Mouse (Mus musculus) MEL (cell line): Measurements from ENCODE around the gene Itga2b. TPM values are rescaled to one million over a fixed set of nuclear protein-coding genes. Genes with fewer than 3 reads are reported as not detected.

Experiments
- DNase-seq: peaks from one replicate; pipeline ENCODE4 v3.0.0; 2011; ENCODE audit warnings: low read depth, low spot score
- H3K27ac ChIP-seq: 2 replicates; pipeline ENCODE4 v1.5.1; 2012; ENCODE audit warnings: low read depth, mild to moderate bottlenecking, control low read depth, low read length, moderate library complexity; ENCODE audit not compliant: control insufficient read depth
- H3K27me3 ChIP-seq, 2 experiments: fragments of 150-350 bp in 1 of 2; sonication (generic) in 1 of 2; 2 replicates each; pipeline ENCODE4 v1.6.1; 2012; ENCODE audit warnings: low read length in 2 of 2, mild to moderate bottlenecking in 2 of 2, improper control_type of control experiment in 1 of 2, moderate library complexity in 1 of 2; ENCODE audit not compliant: insufficient read depth in 2 of 2, control insufficient read depth in 1 of 2
- H3K36me3 ChIP-seq, 2 experiments: 2 replicates each; pipeline ENCODE4 v1.6.1; 2012 to 2014; ENCODE audit warnings: low read length in 2 of 2, improper control_type of control experiment in 1 of 2, inconsistent platforms in 1 of 2, mild to moderate bottlenecking in 1 of 2; ENCODE audit not compliant: insufficient read depth in 2 of 2, control insufficient read depth in 1 of 2
- H3K4me1 ChIP-seq, 2 experiments: fragments of 150-350 bp in 1 of 2; sonication (generic) in 1 of 2; 2 replicates each; pipeline ENCODE4 v1.6.1; 2012; ENCODE audit warnings: low read length in 2 of 2, improper control_type of control experiment in 1 of 2, mild to moderate bottlenecking in 1 of 2; ENCODE audit not compliant: insufficient read depth in 2 of 2, control insufficient read depth in 1 of 2
- H3K4me3 ChIP-seq, 2 experiments: fragments of 150-350 bp in 1 of 2; sonication (generic) in 1 of 2; 2 replicates each; pipeline ENCODE4 v1.5.1; 2012; ENCODE audit warnings: low read depth in 2 of 2, low read length in 2 of 2, mild to moderate bottlenecking in 2 of 2, moderate library complexity in 2 of 2, control low read depth in 1 of 2, improper control_type of control experiment in 1 of 2; ENCODE audit not compliant: control insufficient read depth in 1 of 2, insufficient read depth in 1 of 2
- H3K79me2 ChIP-seq: 2 replicates; pipeline ENCODE4 v1.6.1; 2012; ENCODE audit warnings: mild to moderate bottlenecking, low read length, moderate library complexity; ENCODE audit not compliant: control insufficient read depth, poor library complexity, insufficient read depth
- H3K9ac ChIP-seq: 2 replicates; pipeline ENCODE4 v1.6.1; 2012; ENCODE audit warnings: low read depth, mild to moderate bottlenecking, control low read depth, low read length, moderate library complexity; ENCODE audit not compliant: control insufficient read depth, poor library complexity, severe bottlenecking
- H3K9me3 ChIP-seq: fragments of 150-350 bp; sonication (generic); replicated peaks from 2 replicates; pipeline ENCODE4 v1.6.1; 2012; ENCODE audit warnings: mild to moderate bottlenecking, low read length, improper control_type of control experiment, moderate library complexity; ENCODE audit not compliant: insufficient read depth
- BHLHE40 ChIP-seq: IDR thresholded peaks from 2 replicates; pipeline ENCODE4 v1.6.1; 2012; ENCODE audit warnings: low read depth, mild to moderate bottlenecking, inconsistent platforms, low read length, improper control_type of control experiment, borderline replicate concordance
- CHD1 ChIP-seq: IDR thresholded peaks from 2 replicates; pipeline ENCODE4 v1.6.1; 2012; ENCODE audit warnings: low read depth, mild to moderate bottlenecking, inconsistent platforms, low read length, improper control_type of control experiment
- CHD2 ChIP-seq: IDR thresholded peaks from 2 replicates; pipeline ENCODE4 v1.6.1; 2011; ENCODE audit warnings: low read length, improper control_type of control experiment
- CTCF ChIP-seq, 3 experiments: IDR thresholded peaks in 2 of 3; conservative IDR thresholded peaks in 1 of 3; 2 replicates each; pipeline ENCODE4 v1.5.1; 2011 to 2012; ENCODE audit warnings: low read length in 3 of 3, low read depth in 2 of 3, mild to moderate bottlenecking in 2 of 3, improper control_type of control experiment in 1 of 3, inconsistent platforms in 1 of 3, mixed read lengths in 1 of 3, moderate library complexity in 1 of 3; ENCODE audit not compliant: control insufficient read depth in 1 of 3, insufficient read depth in 1 of 3, poor library complexity in 1 of 3, severe bottlenecking in 1 of 3
- E2F4 ChIP-seq: IDR thresholded peaks from 2 replicates; pipeline ENCODE4 v1.6.1; 2011; ENCODE audit warnings: low read depth, low read length, improper control_type of control experiment, borderline replicate concordance
- EP300 ChIP-seq, 2 experiments: IDR thresholded peaks; 2 replicates each; pipeline ENCODE4 v1.6.1; 2011; ENCODE audit warnings: improper control_type of control experiment in 2 of 2, low read length in 2 of 2, low read depth in 1 of 2, mild to moderate bottlenecking in 1 of 2
- ETS1 ChIP-seq: IDR thresholded peaks from 2 replicates; pipeline ENCODE4 v1.6.1; 2012; ENCODE audit warnings: low read depth, mild to moderate bottlenecking, inconsistent platforms, low read length, improper control_type of control experiment, moderate library complexity
- GABPA ChIP-seq: IDR thresholded peaks from 2 replicates; pipeline ENCODE4 v1.6.1; 2012; ENCODE audit warnings: low read depth, mild to moderate bottlenecking, inconsistent platforms, low read length, improper control_type of control experiment, moderate library complexity
- GATA1 ChIP-seq: IDR thresholded peaks from 2 replicates; pipeline ENCODE4 v1.6.1; 2011; ENCODE audit warnings: low read depth, low read length, improper control_type of control experiment
- HCFC1 ChIP-seq: IDR thresholded peaks from 2 replicates; pipeline ENCODE4 v1.6.1; 2012; ENCODE audit warnings: low read depth, mild to moderate bottlenecking, inconsistent platforms, low read length, improper control_type of control experiment, moderate library complexity
- MAFK ChIP-seq: IDR thresholded peaks from 2 replicates; pipeline ENCODE4 v1.6.1; 2011; ENCODE audit warnings: low read depth, mild to moderate bottlenecking, low read length, improper control_type of control experiment, borderline replicate concordance
- MAX ChIP-seq: IDR thresholded peaks from 2 replicates; pipeline ENCODE4 v1.6.1; 2011; ENCODE audit warnings: low read length, improper control_type of control experiment
- MAZ ChIP-seq: IDR thresholded peaks from 2 replicates; pipeline ENCODE4 v1.6.1; 2012; ENCODE audit warnings: low read depth, mild to moderate bottlenecking, inconsistent platforms, low read length, improper control_type of control experiment
- MEF2A ChIP-seq: IDR thresholded peaks from 2 replicates; pipeline ENCODE4 v1.6.1; 2014; ENCODE audit warnings: low read depth, mild to moderate bottlenecking, inconsistent platforms, low read length, improper control_type of control experiment; ENCODE audit not compliant: poor library complexity, insufficient replicate concordance, severe bottlenecking; ENCODE audit errors: extremely low read depth
- MYB ChIP-seq: IDR thresholded peaks from 2 replicates; pipeline ENCODE4 v1.6.1; 2011; ENCODE audit warnings: mild to moderate bottlenecking, low read depth, low read length, improper control_type of control experiment
- MYC ChIP-seq: IDR thresholded peaks from 2 replicates; pipeline ENCODE4 v1.6.1; 2011; ENCODE audit warnings: low read depth, mild to moderate bottlenecking, low read length, improper control_type of control experiment, moderate library complexity
- NELFE ChIP-seq: IDR thresholded peaks from 2 replicates; pipeline ENCODE4 v1.6.1; 2011; ENCODE audit warnings: low read depth, low read length, improper control_type of control experiment
- POLR2A ChIP-seq, 2 experiments: IDR thresholded peaks; 2 replicates each; pipeline ENCODE4 v1.6.1; 2011 to 2012; ENCODE audit warnings: low read length in 2 of 2, mild to moderate bottlenecking in 2 of 2, control low read depth in 1 of 2, improper control_type of control experiment in 1 of 2, low read depth in 1 of 2, moderate library complexity in 1 of 2; ENCODE audit not compliant: control insufficient read depth in 1 of 2, insufficient read depth in 1 of 2, poor library complexity in 1 of 2
- POLR2AphosphoS2 ChIP-seq: IDR thresholded peaks from 2 replicates; pipeline ENCODE4 v1.6.1; 2011; ENCODE audit warnings: low read length, improper control_type of control experiment
- POLR2AphosphoS5 ChIP-seq: IDR thresholded peaks from 2 replicates; pipeline ENCODE4 v1.6.1; 2012; ENCODE audit warnings: low read depth, borderline replicate concordance, mild to moderate bottlenecking, inconsistent platforms, low read length, moderate library complexity, mixed read lengths
- RAD21 ChIP-seq: IDR thresholded peaks from 2 replicates; pipeline ENCODE4 v1.6.1; 2011; ENCODE audit warnings: mild to moderate bottlenecking, low read depth, low read length, improper control_type of control experiment
- RCOR1 ChIP-seq: IDR thresholded peaks from 2 replicates; pipeline ENCODE4 v1.6.1; 2012; ENCODE audit warnings: low read depth, mild to moderate bottlenecking, inconsistent platforms, low read length, improper control_type of control experiment
- SIN3A ChIP-seq: IDR thresholded peaks from 2 replicates; pipeline ENCODE4 v1.6.1; 2012; ENCODE audit warnings: low read length, improper control_type of control experiment, inconsistent platforms
- TAL1 ChIP-seq: IDR thresholded peaks from 2 replicates; pipeline ENCODE4 v1.6.1; 2012; ENCODE audit warnings: mild to moderate bottlenecking, inconsistent platforms, low read length, moderate library complexity, mixed read lengths
- TCF12 ChIP-seq: IDR thresholded peaks from 2 replicates; pipeline ENCODE4 v1.6.1; 2014; ENCODE audit warnings: low read depth, mild to moderate bottlenecking, inconsistent platforms, low read length, improper control_type of control experiment, moderate library complexity
- UBTF ChIP-seq: IDR thresholded peaks from 2 replicates; pipeline ENCODE4 v1.6.1; 2012; ENCODE audit warnings: low read depth, mild to moderate bottlenecking, inconsistent platforms, low read length, improper control_type of control experiment, moderate library complexity, borderline replicate concordance; ENCODE audit not compliant: insufficient read depth
- USF2 ChIP-seq, 2 experiments: IDR thresholded peaks; 2 replicates each; pipeline ENCODE4 v1.6.1; 2011 to 2012; ENCODE audit warnings: improper control_type of control experiment in 2 of 2, low read length in 2 of 2, borderline replicate concordance in 1 of 2, inconsistent platforms in 1 of 2, low read depth in 1 of 2, mild to moderate bottlenecking in 1 of 2; ENCODE audit not compliant: insufficient read depth in 1 of 2
- ZC3H11A ChIP-seq: IDR thresholded peaks from 2 replicates; pipeline ENCODE4 v1.6.1; 2012; ENCODE audit warnings: low read depth, mild to moderate bottlenecking, inconsistent platforms, low read length, improper control_type of control experiment
- ZMIZ1 ChIP-seq: IDR thresholded peaks from 2 replicates; pipeline ENCODE4 v1.6.1; 2012; ENCODE audit warnings: low read depth, mild to moderate bottlenecking, inconsistent platforms, low read length, improper control_type of control experiment, moderate library complexity
- ZNF384 ChIP-seq: IDR thresholded peaks from 2 replicates; pipeline ENCODE4 v1.6.1; 2012; ENCODE audit warnings: low read depth, mild to moderate bottlenecking, inconsistent platforms, low read length, improper control_type of control experiment
- polyA plus RNA-seq, 2 experiments: library from polyadenylated mRNA; stranded (reverse) in 1 of 2; unstranded in 1 of 2; fragments of >175 nt in 1 of 2; fragments of >200 nt in 1 of 2; gene quantifications; 2 replicates each; pipeline versions ENCODE4 v1.2.1 to v1.2.4; 2012; ENCODE audit warnings: low replicate concordance in 2 of 2, low read depth in 1 of 2; ENCODE audit not compliant: insufficient read length in 2 of 2, insufficient read depth in 1 of 2, missing spikeins in 1 of 2
- total RNA-seq: library from RNA; depleted of rRNA; stranded (reverse); fragments of 300-350 nt; gene quantifications from 2 replicates; pipeline ENCODE4 v1.2.3, GENCODE M21; 2012

The Itga2b gene
- total and polyA plus RNA-seq, 3 experiments = 10.7 to 55.7 TPM; not detected in 1

- no peak for TF ChIP-seq POLR2AphosphoS2
- no peak for TF ChIP-seq CTCF (IDR thresholded peaks at IDR 0.05 in 2 of 3, conservative IDR thresholded peaks at IDR 0.05 in 1 of 3; ENCODE audit: control insufficient read depth in 1 of 3, insufficient read depth in 1 of 3, low read depth in 2 of 3, low read length in 3 of 3, poor library complexity in 1 of 3, severe bottlenecking in 1 of 3)
- peak; percentile 61 for TF ChIP-seq NELFE
- TF ChIP-seq TCF12 = peak; percentile 32; the same call in 1 of the 2 replicates
- peak; percentile 82 for TF ChIP-seq HCFC1
- TF ChIP-seq ZMIZ1 = no peak
- no peak for TF ChIP-seq TAL1
- no peak for TF ChIP-seq BHLHE40
- TF ChIP-seq MAZ = peak; percentile 90
- no peak for TF ChIP-seq ZNF384
- TF ChIP-seq SIN3A = peak; percentile 100
- peak; percentile 90 to 99 for TF ChIP-seq USF2 (IDR thresholded peaks at IDR 0.05; ENCODE audit: borderline replicate concordance in 1 of 2, insufficient read depth in 1 of 2, low read depth in 1 of 2, low read length in 2 of 2)
- peak; percentile 71; the same call in 1 of the 2 replicates for TF ChIP-seq E2F4
- TF ChIP-seq ETS1 = peak; percentile 72
- TF ChIP-seq EP300 (IDR thresholded peaks at IDR 0.05; ENCODE audit: low read depth in 1 of 2, low read length in 2 of 2) = peak in 1 of 2 experiments; percentile 31; a peak in 2 of 4 replicates
- TF ChIP-seq MAX = peak; percentile 82
- 0 out of 2 replicates have a peak, but pooled peaks have one; percentile 35 for TF ChIP-seq MEF2A
- TF ChIP-seq GATA1 = no peak
- no peak for TF ChIP-seq POLR2AphosphoS5
- no peak for TF ChIP-seq MAFK
These were observed 39.6 kb downstream of the Itga2b start, which contains the start of gene Grn (continued) for GRCm38 (mm10) chr11:102430121-102431017.

DNA sequence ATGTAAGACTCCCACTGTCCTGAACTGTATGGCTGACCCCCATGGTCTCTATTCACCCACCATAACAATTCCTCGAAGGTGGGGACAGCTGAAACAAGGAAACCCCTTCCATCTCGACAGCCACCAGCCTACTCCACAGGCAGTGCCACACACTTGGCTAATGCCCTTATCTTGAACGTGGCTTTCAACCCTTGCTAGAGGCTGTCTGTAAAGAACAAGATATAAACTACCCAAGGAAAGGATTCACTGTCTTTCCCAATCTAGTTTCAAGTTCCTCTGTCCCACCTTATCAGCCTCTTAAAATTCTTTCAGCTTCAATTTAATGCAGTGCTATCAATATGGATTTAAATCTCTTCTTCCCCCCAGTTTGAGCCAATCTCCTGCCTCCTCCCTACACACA lies 40.4 kb downstream of the Itga2b start:
- no peaks in the 10 kb centered on the region for H3K9me3 ChIP-seq
- peak; percentile 57 for DNase-seq
- H3K4me1 ChIP-seq = peaks cover 5 to 32% of the 10 kb centered on the region in 2 experiments
- peak overlapping the region; percentile 66 to 91 for H3K4me3 ChIP-seq
- H3K27me3 ChIP-seq = no peaks in the 10 kb centered on the region
- peak overlapping the region; percentile 51 for H3K9ac ChIP-seq
- H3K79me2 ChIP-seq = peaks cover 2% of the 10 kb centered on the region; the same call in 1 of the 2 replicates
- H3K27ac ChIP-seq = peak overlapping the region; percentile 65; the same call in 1 of the 2 replicates
- peaks cover 0 to 22% of the 10 kb centered on the region in 2 experiments; a peak in 2 of 4 replicates for H3K36me3 ChIP-seq
- TF ChIP-seq MYB = no peak
- no peak for TF ChIP-seq ZC3H11A
- TF ChIP-seq CHD2 = no peak
- TF ChIP-seq POLR2A (IDR thresholded peaks at IDR 0.05; ENCODE audit: control insufficient read depth in 1 of 2, insufficient read depth in 1 of 2, low read depth in 1 of 2, low read length in 2 of 2, poor library complexity in 1 of 2) = no peak
- TF ChIP-seq MAX = no peak
- TF ChIP-seq POLR2AphosphoS2 = no peak
- peak; percentile 94 for TF ChIP-seq RCOR1
- no peak for TF ChIP-seq MEF2A
- TF ChIP-seq MAFK = no peak
- TF ChIP-seq MYC = no peak; the same call in 1 of the 2 replicates
- TF ChIP-seq ZMIZ1 = no peak
- TF ChIP-seq CTCF (IDR thresholded peaks at IDR 0.05 in 2 of 3, conservative IDR thresholded peaks at IDR 0.05 in 1 of 3; ENCODE audit: control insufficient read depth in 1 of 3, insufficient read depth in 1 of 3, low read depth in 2 of 3, low read length in 3 of 3, poor library complexity in 1 of 3, severe bottlenecking in 1 of 3) = no peak
- TF ChIP-seq ETS1 = no peak; the same call in 1 of the 2 replicates
- no peak for TF ChIP-seq CHD1
- TF ChIP-seq GATA1 = peak; percentile 63
- TF ChIP-seq TAL1 = peak; percentile 53
- TF ChIP-seq UBTF = no peak
- TF ChIP-seq RAD21 = no peak
- no peak for TF ChIP-seq GABPA
